Mouse (Mus musculus) stomach, postnatal 0 days (tissue): ENCODE data around the gene Snx20. TPM values are rescaled to one million over a fixed set of nuclear protein-coding genes. Genes with fewer than 3 reads are reported as not detected.

ENCODE experiments used
- ATAC-seq: fragments of 200-750 bp; cut with Nextera tagmentation; 2 replicates; pipeline ENCODE4 v1.8.0; 2017; ENCODE audit not compliant: low FRiP score, low TSS enrichment
- DNase-seq: peaks from one replicate; pipeline ENCODE4 v3.0.0-alpha.2; 2016; ENCODE audit warnings: low spot score
- H3K27ac ChIP-seq: fragments of 300-500 bp; sonication (generic); replicated peaks from 2 replicates; pipeline ENCODE4 v1.5.1; 2014; ENCODE audit warnings: mild to moderate bottlenecking, control low read depth
- H3K27me3 ChIP-seq: fragments of 300-500 bp; sonication (generic); 2 replicates; pipeline ENCODE4 v1.6.1; 2014; ENCODE audit warnings: low read length; ENCODE audit not compliant: control insufficient read depth, insufficient read depth
- H3K36me3 ChIP-seq: fragments of 300-500 bp; sonication (generic); 2 replicates; pipeline ENCODE4 v1.6.1; 2014; ENCODE audit warnings: low read length, mixed read lengths; ENCODE audit not compliant: control insufficient read depth, insufficient read depth
- H3K4me1 ChIP-seq: fragments of 300-500 bp; sonication (generic); replicated peaks from 2 replicates; pipeline ENCODE4 v1.6.1; 2014; ENCODE audit warnings: antibody characterized with exemption; ENCODE audit not compliant: control insufficient read depth, insufficient read depth
- H3K4me2 ChIP-seq: fragments of 300-500 bp; sonication (generic); replicated peaks from 2 replicates; pipeline ENCODE4 v1.6.1; 2014; ENCODE audit warnings: low read depth, mild to moderate bottlenecking, control low read depth, moderate library complexity
- H3K4me3 ChIP-seq: fragments of 300-500 bp; sonication (generic); 2 replicates; pipeline ENCODE4 v1.5.1; 2014; ENCODE audit warnings: low read depth, low read length, control low read depth
- H3K9ac ChIP-seq: fragments of 300-500 bp; sonication (generic); 2 replicates; pipeline ENCODE4 v1.6.1; 2014; ENCODE audit warnings: mild to moderate bottlenecking, low read length, control low read depth, mixed read lengths
- H3K9me3 ChIP-seq: fragments of 300-500 bp; sonication (generic); 2 replicates; pipeline ENCODE4 v1.6.1; 2016; ENCODE audit warnings: low read length; ENCODE audit not compliant: control insufficient read depth
- CTCF ChIP-seq: IDR thresholded peaks from 2 replicates; pipeline ENCODE4 v1.5.1; 2016; ENCODE audit warnings: antibody characterized with exemption, low read depth, mild to moderate bottlenecking, moderate library complexity
- EP300 ChIP-seq: optimal IDR thresholded peaks from 2 replicates; pipeline ENCODE3; 2016; ENCODE audit warnings: antibody characterized with exemption
- WGBS: fragments of 180-500 bp; shearing (Covaris S2); extraction: QIAGEN DNeasy Blood & Tissue Kit; methylation state at CpG from one replicate; pipeline ENCODE4 v1.1.7; 2014; 5-methylcytosine and 5-hydroxymethylcytosine counted together
- polyA plus RNA-seq: library from polyadenylated mRNA; unstranded; fragments of >200 nt; fragmentation: Nextera tagmentation; extraction: Ambion mirVana; gene quantifications from 2 replicates; pipeline ENCODE4 v1.2.1, GENCODE M21; 2015

Gene Snx20
- polyA plus RNA-seq, 1 experiment from 2014 or later: 2.1 TPM

GRCm38 (mm10) chr8:88675372-88676165 is 39.6 kb upstream of the Snx20 start:
- 86% methylated on average over 12 of the region's 12 CpGs for WGBS
- Histone ChIP-seq H3K4me2 (no peak overlapping the region), H3K4me1 (no peaks in the 10 kb centered on the region), H3K9ac (no peak overlapping the region), H3K27me3 (no peaks in the 10 kb centered on the region), H3K36me3 (no peaks in the 10 kb centered on the region), H3K27ac (no peak overlapping the region), H3K9me3 (no peaks in the 10 kb centered on the region), H3K4me3 (no peak overlapping the region)
- DNase-seq (no peak), ATAC-seq (no peak)
- TF ChIP-seq CTCF: no peak
- TF ChIP-seq EP300: no peak

- Histone ChIP-seq H3K9me3 (no peaks in the 10 kb centered on the region), H3K36me3 (no peaks in the 10 kb centered on the region), H3K4me1 (no peaks in the 10 kb centered on the region), H3K27me3 (no peaks in the 10 kb centered on the region), H3K27ac (no peak overlapping the region), H3K4me3 (no peak overlapping the region), H3K9ac (no peak overlapping the region), H3K4me2 (no peak overlapping the region)
- TF ChIP-seq EP300 (no peak), CTCF (no peak)
- no peak for DNase-seq
- 64% methylated on average over 5 of the region's 5 CpGs for WGBS
- ATAC-seq: no peak
These were observed 37.9 kb upstream of the Snx20 start for GRCm38 (mm10) chr8:88673859-88674258.

- TF ChIP-seq CTCF (no peak), EP300 (no peak)
- H3K27me3 ChIP-seq: no peaks in the 10 kb centered on the region
- H3K4me1 ChIP-seq: no peaks in the 10 kb centered on the region
- no peak overlapping the region for H3K4me3 ChIP-seq
- WGBS: 70% methylated on average over 10 of the region's 10 CpGs
- DNase-seq: no peak
- H3K4me2 ChIP-seq: no peak overlapping the region
- H3K9ac ChIP-seq: no peak overlapping the region
- H3K9me3 ChIP-seq: no peaks in the 10 kb centered on the region
- no peak overlapping the region for H3K27ac ChIP-seq
- no peaks in the 10 kb centered on the region for H3K36me3 ChIP-seq
- ATAC-seq: no peak
These were observed 35.6 kb upstream of the Snx20 start for GRCm38 (mm10) chr8:88671575-88671974.

GRCm38 (mm10) chr8:88670782-88671181 is 34.9 kb upstream of the Snx20 start:
- no peak overlapping the region for H3K9ac ChIP-seq
- no peak for DNase-seq
- H3K27me3 ChIP-seq: no peaks in the 10 kb centered on the region
- no peak overlapping the region for H3K4me2 ChIP-seq
- H3K9me3 ChIP-seq: no peaks in the 10 kb centered on the region
- no peaks in the 10 kb centered on the region for H3K36me3 ChIP-seq
- H3K4me3 ChIP-seq: no peak overlapping the region
- no peaks in the 10 kb centered on the region for H3K4me1 ChIP-seq
- 86% methylated on average over 6 of the region's 6 CpGs for WGBS
- TF ChIP-seq CTCF: no peak
- no peak for TF ChIP-seq EP300
- H3K27ac ChIP-seq: no peak overlapping the region
- ATAC-seq: no peak

- DNase-seq: no peak
- 48% methylated on average over 14 of the region's 14 CpGs for WGBS
- Histone ChIP-seq H3K9ac (no peak overlapping the region), H3K9me3 (no peaks in the 10 kb centered on the region), H3K27me3 (no peaks in the 10 kb centered on the region), H3K27ac (no peak overlapping the region), H3K4me3 (no peak overlapping the region), H3K4me1 (no peaks in the 10 kb centered on the region), H3K36me3 (no peaks in the 10 kb centered on the region), H3K4me2 (no peak overlapping the region)
- TF ChIP-seq CTCF: no peak
- no peak for TF ChIP-seq EP300
- peak; percentile 24; the same call in 1 of the 2 replicates for ATAC-seq
These were observed 32.6 kb upstream of the Snx20 start for GRCm38 (mm10) chr8:88668400-88669086.

GRCm38 (mm10) chr8:88666435-88666834 is 30.5 kb upstream of the Snx20 start:
- no peak overlapping the region for H3K9ac ChIP-seq
- peak; percentile 72 for ATAC-seq

More at GRCm38 (mm10) chr8:88666435-88666834, 30.5 kb upstream of the Snx20 start:
- Histone ChIP-seq H3K4me2 (no peak overlapping the region), H3K9me3 (no peaks in the 10 kb centered on the region), H3K4me1 (no peaks in the 10 kb centered on the region), H3K27ac (no peak overlapping the region), H3K4me3 (no peak overlapping the region), H3K27me3 (no peaks in the 10 kb centered on the region), H3K36me3 (no peaks in the 10 kb centered on the region)
- WGBS: 41% methylated on average over 1 of the region's 1 CpGs
- DNase-seq: peak; percentile 28
- no peak for TF ChIP-seq EP300
- TF ChIP-seq CTCF: no peak
